Mouse (Mus musculus) ovary, postnatal 10 days (tissue): ENCODE measurements around the gene Psmd1.
A peak's percentile ranks its signal among the peaks of the same experiment; 100 is the strongest.
"Not testable (repeated sequence)": the region's sequence is repeated elsewhere in the genome, so short reads cannot be mapped to it uniquely, and the experiment has no call there.

ENCODE experiments used
- DNase-seq: peaks from one replicate; pipeline ENCODE4 v3.0.0; 2022; ENCODE audit warnings: low spot score

Gene Psmd1

GRCm38 (mm10) chr1:86064271-86064991, at the start of gene Psmd1:
Psmd1 (plus strand) TSS chr1:86064387.
- peak; percentile 86 for DNase-seq

- DNase-seq: not testable (repeated sequence)
Observed at GRCm38 (mm10) chr1:86015758-86016157, 48.4 kb upstream of the Psmd1 start.

- no peak for DNase-seq
Observed at GRCm38 (mm10) chr1:86016516-86016915, 47.7 kb upstream of the Psmd1 start, which contains the start of gene Spata3. Spata3 (plus strand) TSS chr1:86016816.

GRCm38 (mm10) chr1:86018235-86019055, 45.7 kb upstream of the Psmd1 start:
- no peak for DNase-seq

- DNase-seq: no peak
Observed at GRCm38 (mm10) chr1:86021365-86021989, 42.7 kb upstream of the Psmd1 start.

- DNase-seq: no peak
Observed at GRCm38 (mm10) chr1:86032273-86032987, 31.8 kb upstream of the Psmd1 start.

- DNase-seq: no peak
Observed at GRCm38 (mm10) chr1:86038191-86038951, 25.8 kb upstream of the Psmd1 start.

GRCm38 (mm10) chr1:86040131-86040530, 24.1 kb upstream of the Psmd1 start:
- DNase-seq: no peak

GRCm38 (mm10) chr1:86040817-86041216, 23.4 kb upstream of the Psmd1 start:
- DNase-seq: no peak

GRCm38 (mm10) chr1:86045056-86045455, 19.1 kb upstream of the Psmd1 start:
- no peak for DNase-seq

GRCm38 (mm10) chr1:86045848-86046805, 18.1 kb upstream of the Psmd1 start, which contains the start of gene 2810459M11Rik:
2810459M11Rik (plus strand) TSS chr1:86045863.
- no peak for DNase-seq

GRCm38 (mm10) chr1:86046833-86047563, 17.2 kb upstream of the Psmd1 start:
- no peak for DNase-seq

GRCm38 (mm10) chr1:86048231-86048630, 16.0 kb upstream of the Psmd1 start:
- DNase-seq: no peak

GRCm38 (mm10) chr1:86048744-86049143, 15.4 kb upstream of the Psmd1 start:
- no peak for DNase-seq

- DNase-seq: no peak
Observed at GRCm38 (mm10) chr1:86053198-86053921, 10.8 kb upstream of the Psmd1 start.

- DNase-seq: no peak
Observed at GRCm38 (mm10) chr1:86054943-86055342, 9.2 kb upstream of the Psmd1 start.

GRCm38 (mm10) chr1:86056284-86056683, 7.9 kb upstream of the Psmd1 start:
- no peak for DNase-seq
